Mouse (Mus musculus) lung, postnatal 36 days (tissue): Measurements from ENCODE around the gene Gm1673.

Source experiments
- DNase-seq: peaks from one replicate; pipeline ENCODE4 v3.0.0; 2022; ENCODE audit warnings: mixed read lengths

The Gm1673 gene

DNA sequence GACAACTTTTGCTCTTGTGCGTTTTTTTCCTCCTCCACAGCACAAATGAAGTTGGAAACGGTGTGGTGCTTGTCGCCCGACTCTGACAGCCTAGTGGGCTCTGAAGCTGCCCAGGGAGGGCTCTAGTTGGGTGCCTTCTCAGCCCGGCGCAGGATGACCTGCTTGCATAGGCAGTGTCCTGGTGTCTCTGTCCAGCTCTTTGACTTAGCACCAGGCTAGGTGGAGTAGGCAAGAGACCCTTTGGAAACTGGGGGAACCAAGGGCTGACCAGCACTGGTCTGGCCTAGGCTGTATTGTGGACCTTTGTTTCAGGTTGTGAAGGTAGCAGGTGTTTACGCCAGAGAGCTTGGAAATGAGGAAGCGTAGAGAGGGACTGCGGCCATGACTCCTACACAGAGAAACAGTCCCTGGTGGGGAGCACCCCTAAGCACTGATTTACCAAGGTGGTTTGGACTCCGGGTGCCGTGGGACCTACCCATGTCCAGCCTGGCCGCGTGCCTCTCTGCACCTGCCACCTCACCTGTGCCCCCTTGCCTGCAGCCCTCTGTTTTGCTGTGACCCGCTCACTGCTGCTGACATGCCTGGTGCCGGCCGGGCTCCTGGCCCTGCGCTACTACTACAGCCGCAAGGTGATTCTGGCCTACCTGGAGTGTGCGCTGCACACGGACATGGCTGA lies 14.7 kb downstream of the Gm1673 start:
- DNase-seq: no peak

- no peak for DNase-seq
Measured at GRCm38 (mm10) chr5:33998505-33998877, 15.3 kb downstream of the Gm1673 start.

GRCm38 (mm10) chr5:33999466-34000090 lies 16.3 kb downstream of the Gm1673 start:
- DNase-seq: peak; percentile 36

GRCm38 (mm10) chr5:34000809-34001208 lies 17.6 kb downstream of the Gm1673 start:
- no peak for DNase-seq

DNA sequence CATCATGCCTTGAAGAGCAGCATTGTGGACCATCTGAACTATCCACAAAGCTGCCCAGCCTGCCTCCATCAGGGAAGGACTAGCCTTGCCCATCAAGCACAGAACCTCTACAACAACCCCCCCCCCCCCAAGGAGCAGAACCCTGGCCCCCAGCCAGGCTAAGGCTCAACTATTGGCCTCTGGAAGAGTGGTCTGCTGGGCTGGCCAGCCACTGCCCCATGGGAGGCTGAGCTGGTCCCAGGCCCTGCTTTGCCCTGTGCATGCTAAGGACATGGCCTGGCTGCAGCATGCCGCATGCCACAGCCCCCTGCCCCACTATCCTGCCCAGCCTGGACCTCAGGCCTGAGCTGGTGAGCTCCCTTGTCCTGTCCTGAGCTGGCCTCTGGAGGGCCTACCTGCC lies 18.2 kb downstream of the Gm1673 start:
- no peak for DNase-seq

DNA sequence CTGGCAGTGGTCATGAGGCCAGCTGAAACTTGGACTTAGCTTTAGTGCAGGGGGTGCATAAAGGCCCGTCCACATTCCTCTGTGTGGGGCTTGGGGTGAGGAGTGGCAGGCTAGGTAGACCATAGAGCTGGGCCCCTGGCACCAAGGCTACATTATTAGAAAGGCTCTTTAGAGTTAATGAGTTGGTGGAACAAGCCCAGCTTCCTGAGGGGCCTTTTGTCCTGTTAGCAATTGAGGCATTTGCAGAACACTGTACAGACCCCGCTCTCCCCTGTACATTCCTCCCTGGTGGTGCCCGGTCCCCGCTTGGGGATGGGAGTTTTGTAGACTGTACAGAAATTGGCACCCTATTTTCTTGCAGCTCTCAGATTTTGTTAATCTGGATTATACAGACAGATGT lies 19.4 kb downstream of the Gm1673 start:
- no peak for DNase-seq

DNA sequence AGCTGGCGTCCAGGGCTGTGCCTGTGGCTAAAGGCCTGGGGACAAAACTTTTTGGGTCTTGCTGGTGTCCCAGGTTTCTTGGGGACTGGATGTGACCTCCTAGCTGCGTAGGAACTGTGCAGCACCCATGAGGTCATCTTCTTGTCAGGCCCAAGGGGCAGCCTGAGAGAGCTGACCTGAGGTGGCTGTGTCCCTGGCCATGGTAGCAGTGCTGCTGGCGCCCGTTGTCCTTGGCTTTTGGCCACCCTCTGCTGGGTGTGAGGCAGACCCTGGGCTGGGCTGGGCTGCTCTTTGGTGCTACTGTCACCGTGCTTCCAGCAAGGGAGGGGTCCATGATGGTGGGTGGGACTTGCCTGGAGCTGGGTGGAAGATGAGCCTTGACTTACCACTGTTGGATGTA lies 21.4 kb downstream of the Gm1673 start:
- DNase-seq: no peak

DNA sequence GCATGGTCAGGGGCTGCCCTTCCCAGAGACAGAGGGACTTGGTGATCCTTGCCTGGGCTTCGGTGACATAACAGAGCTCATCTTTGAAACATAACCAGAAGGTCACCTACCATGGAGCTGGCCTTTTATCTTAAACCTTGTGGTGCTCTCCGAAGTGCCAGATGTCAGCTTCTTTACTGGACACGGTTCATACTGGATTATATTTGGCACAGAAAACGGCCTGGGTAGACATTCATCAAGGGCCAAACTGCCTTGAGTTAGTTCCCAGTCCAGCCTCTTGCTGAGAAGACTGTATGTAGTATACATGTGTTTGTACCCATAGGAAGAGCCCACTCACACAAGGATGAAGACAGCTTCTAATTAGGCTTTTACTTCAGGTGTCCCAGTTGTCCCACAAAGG lies 23.6 kb downstream of the Gm1673 start:
- no peak for DNase-seq

- DNase-seq: no peak
Measured at GRCm38 (mm10) chr5:34007392-34007941, 24.2 kb downstream of the Gm1673 start.

- no peak for DNase-seq
Measured at GRCm38 (mm10) chr5:34014652-34015051, 31.4 kb downstream of the Gm1673 start.

GRCm38 (mm10) chr5:34018968-34019367 lies 35.7 kb downstream of the Gm1673 start:
- no peak for DNase-seq

DNA sequence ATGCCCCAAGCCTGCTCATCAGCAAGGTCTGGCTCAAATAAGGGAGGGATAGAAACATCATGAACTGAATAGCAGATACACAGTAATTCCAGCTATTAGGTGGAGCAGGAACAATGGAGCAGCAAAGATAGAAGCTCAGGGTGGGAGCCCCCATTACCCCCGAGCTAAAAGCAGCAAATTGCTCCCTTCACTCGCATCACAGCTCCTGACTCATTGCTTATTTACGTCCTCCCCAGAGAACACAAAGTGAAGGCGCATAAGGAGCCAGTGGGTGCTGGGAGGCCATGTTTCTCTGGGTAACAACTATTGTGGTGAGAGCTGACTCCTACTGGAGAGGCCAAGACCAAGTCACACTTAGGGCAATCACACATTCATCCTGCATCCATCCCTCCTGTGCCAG lies 46.9 kb downstream of the Gm1673 start:
- no peak for DNase-seq

- no peak for DNase-seq
Measured at GRCm38 (mm10) chr5:34031022-34031421, 47.8 kb downstream of the Gm1673 start.

- no peak for DNase-seq
Measured at GRCm38 (mm10) chr5:34032520-34032919, 49.3 kb downstream of the Gm1673 start.
